Mouse (Mus musculus): ENCODE results near the gene Sh3bp4.
A peak's percentile ranks its signal among the peaks of the same experiment; 100 is the strongest.

Sh3bp4 gene

GRCm38 (mm10) chr1:89071371-89072142 is 1.3 kb downstream of the Sh3bp4 start:
- DNase-seq (ENCODE audit: low read depth, low spot score), result no peak

DNA sequence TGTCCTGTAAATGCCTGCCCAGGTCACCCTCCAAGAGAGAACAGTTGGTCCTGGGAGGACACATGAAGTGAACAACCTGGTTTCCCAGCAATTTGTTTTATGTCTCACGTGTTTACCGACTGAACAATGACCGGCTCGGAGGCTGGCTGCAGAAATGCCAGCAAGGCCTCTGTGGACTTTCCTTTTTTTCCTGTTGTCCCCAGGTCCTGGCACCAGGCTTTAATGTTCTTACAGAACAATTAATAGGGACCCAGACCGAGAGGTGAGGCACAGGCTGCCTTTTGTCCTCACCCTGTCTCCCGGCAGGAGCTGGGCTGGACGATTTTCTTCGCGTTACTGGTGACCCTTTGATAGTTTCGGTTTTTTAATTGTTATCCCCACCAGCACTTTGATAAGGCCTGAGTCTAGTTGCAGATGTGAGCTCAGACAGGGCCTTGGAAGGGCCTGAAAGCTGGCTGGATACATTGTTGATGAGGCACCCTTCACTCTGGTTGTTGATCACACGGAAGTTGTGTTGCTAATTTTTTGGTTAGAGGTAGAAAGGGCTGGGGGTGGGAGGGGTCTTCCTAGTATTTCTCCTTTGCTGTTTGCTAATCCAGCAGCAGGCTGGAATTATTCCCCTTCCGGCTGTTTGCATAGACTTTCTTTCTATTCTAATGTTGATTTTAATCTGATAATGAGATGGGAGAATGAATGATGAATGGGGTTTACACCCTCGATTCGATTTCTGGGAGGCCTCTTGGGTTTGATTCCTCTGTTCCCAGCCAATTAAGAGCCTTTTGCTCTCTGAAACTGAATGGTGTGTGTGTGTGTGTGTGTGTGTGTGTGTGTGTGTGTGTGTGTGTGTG is 2.2 kb downstream of the Sh3bp4 start:
- DNase-seq (ENCODE audit: low read depth, low spot score), result no peak

GRCm38 (mm10) chr1:89073291-89073846 is 3.2 kb downstream of the Sh3bp4 start:
- DNase-seq (ENCODE audit: low read depth, low spot score), result no peak

GRCm38 (mm10) chr1:89074678-89075077 is 4.5 kb downstream of the Sh3bp4 start:
- no peak for DNase-seq (ENCODE audit: low read depth, low spot score)

DNA sequence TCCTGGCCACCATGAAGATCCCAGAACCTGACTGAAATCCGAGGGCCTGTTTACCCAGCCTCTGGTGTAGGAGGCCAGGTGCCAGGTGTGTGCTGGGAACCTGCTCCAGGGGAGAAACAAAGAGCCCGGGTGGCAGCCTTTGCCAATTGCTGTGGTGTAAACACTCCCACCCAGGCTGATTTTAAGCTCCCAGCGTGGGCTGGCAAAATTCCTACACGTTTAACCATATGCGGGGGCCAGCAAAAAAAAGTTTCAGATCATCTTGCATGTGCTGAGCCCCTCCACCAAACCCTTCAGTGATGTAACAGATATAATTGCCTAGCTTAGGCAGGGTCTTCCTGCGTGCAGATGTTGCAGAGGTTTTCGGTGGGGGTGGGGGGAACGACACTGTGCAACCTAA is 4.9 kb downstream of the Sh3bp4 start:
- DNase-seq (ENCODE audit: low read depth, low spot score), result no peak

DNA sequence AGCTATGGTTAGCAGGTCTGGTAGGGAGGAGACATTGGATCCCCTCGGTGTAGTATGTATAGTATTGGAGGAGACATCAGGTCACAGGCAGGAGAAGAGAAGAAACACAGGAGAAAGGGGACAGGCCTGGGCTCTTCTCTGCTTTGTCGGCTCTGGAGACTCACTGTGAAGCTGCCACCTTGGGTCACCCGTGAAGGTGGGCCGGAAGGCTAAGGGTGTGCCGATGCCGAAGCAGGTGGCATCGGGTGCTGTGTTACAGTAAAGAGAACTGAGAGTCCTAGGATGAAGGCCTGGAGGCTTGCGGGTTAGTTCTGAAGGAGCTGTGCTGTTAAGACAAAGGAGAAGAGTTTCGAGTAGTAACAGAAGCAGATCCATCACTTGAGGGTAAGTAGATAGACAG is 6.6 kb downstream of the Sh3bp4 start:
- no peak for DNase-seq (ENCODE audit: low read depth, low spot score)

- no peak for DNase-seq (ENCODE audit: low read depth, low spot score)
These were observed 8.0 kb downstream of the Sh3bp4 start for GRCm38 (mm10) chr1:89078240-89078639.

DNA sequence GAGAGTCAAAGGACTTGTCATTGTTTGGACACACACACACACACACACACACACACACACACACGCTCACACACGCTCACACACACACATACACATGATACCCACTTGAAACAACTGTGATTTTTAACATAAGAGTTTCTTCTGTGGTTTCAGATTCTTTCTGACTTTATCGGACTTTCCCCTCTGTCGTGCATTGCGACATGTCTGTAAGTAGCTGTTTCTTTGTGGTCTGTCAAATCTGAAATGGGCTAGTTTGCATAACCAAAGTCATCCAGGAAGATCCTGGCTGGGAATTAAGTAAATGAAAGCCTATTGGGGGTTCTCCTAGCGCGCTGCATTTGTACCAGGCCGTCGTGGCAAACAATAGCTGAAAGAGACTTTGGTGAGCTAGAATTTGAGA is 8.5 kb downstream of the Sh3bp4 start:
- DNase-seq (ENCODE audit: low read depth, low spot score), result no peak

- no peak for DNase-seq (ENCODE audit: low read depth, low spot score)
These were observed 9.0 kb downstream of the Sh3bp4 start for GRCm38 (mm10) chr1:89079239-89079638.

DNA sequence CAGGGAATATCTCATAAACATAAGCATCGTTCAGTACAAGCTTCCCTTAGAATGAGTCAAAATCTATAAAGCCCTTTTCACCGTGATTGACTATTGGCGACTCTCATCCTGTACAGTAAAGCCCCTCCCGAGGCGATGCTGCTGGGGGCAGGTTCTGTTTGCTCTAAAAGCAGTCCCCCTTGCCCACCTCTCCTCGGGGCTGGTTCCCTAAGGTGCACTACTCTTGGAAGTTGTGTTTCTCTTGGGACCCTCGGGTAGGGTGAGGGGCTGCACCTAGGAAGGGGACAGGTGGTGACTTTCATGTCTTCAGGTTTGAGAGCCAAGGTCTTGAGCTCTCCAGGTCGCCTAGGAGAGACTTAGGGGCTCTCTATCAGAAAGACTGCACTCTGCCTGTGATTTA is 10.2 kb downstream of the Sh3bp4 start:
- DNase-seq (ENCODE audit: low read depth, low spot score), result no peak

GRCm38 (mm10) chr1:89080795-89081194 is 10.6 kb downstream of the Sh3bp4 start:
- DNase-seq (ENCODE audit: low read depth, low spot score), result no peak

GRCm38 (mm10) chr1:89081371-89081770 is 11.2 kb downstream of the Sh3bp4 start:
- DNase-seq (ENCODE audit: low read depth, low spot score), result no peak

GRCm38 (mm10) chr1:89082171-89082882 is 12.1 kb downstream of the Sh3bp4 start:
- DNase-seq (ENCODE audit: low read depth, low spot score), result peak; percentile 79

GRCm38 (mm10) chr1:89086575-89087153 is 16.4 kb downstream of the Sh3bp4 start:
- DNase-seq (ENCODE audit: low read depth, low spot score), result no peak

DNA sequence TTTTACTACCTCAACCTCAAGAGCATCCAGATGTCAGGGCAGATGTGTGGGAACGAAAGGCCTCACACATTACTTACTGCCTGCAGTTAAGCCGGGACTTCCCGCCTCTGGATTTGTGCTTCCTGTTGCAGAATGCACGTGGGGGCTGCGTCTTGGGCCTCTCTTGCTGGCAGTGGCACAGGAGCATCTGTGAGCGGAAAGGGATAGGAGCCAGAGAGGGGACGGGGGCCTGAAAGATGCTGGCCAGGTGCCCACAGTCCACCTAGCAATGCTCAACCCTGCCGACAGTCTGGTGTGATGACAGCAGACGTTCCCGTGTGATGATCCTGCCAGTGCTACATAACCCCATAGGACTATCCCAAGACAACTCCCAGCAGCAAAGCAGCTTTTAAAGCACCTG is 17.9 kb downstream of the Sh3bp4 start:
- DNase-seq (ENCODE audit: low read depth, low spot score), result no peak

DNA sequence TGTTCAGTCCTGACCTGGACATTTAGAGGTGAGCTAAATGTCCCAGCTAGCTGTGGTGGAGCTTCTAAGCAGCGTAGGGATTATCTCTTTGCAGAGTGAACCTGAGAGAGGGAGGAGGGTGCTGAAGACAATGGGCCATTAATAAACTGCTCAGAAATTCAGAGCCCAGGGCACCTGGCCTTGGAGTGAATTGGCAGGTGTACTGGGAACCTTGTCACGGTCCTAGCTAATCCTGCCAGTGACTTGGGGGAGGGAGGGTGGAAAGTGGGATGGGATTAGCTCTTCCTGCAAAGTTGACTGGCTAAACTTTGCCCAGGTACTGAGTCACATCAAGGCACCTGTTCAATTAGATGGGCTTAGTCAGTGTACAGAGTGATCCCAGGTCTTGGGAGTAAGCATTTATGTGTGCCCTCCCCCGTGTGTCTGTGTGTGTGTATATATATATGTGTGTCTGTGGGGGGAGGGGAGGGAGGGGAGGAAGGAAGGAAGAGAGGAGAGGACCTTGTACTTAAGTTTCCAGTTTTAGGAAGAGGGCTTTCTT is 18.6 kb downstream of the Sh3bp4 start:
- no peak for DNase-seq (ENCODE audit: low read depth, low spot score)

GRCm38 (mm10) chr1:89089821-89090600 is 19.8 kb downstream of the Sh3bp4 start:
- DNase-seq (ENCODE audit: low read depth, low spot score), result no peak

DNA sequence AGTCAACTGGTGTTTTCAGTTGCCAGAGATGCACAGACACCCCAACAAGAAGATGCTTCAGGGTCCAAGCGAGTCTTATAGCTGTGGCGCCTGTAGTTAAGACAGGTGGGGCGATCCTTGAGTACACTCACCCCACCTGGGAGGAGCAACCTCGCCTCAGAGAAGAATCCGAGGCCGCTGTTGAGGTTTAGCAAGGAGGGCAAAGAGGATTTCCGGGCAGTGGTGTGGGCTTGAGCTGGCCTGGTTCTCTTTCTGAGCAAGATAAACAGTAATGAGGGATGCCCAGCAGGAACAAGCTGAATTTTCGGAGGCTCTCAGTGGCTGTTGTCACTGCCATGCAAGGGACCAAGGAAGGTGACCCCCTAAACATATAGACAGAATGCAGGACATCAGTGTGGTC is 20.5 kb downstream of the Sh3bp4 start:
- no peak for DNase-seq (ENCODE audit: low read depth, low spot score)

DNA sequence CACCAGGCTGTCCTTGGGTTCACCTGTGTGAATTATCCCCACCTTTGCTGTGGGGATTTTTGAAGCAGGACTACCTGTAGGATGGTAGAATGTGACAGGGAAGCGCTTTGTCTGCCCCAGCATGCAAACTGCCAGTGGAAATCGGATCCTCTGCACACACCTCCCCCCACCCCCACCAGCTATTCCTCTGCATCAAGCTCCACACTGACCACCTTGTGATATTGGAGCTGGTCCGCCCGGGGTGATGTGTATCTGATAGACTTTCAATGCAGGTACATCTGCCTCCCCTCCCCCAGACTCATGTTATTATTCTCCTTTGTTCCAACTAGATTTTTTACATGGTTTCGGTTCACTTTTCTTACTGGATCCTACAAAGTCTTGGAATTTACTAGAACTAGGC is 21.8 kb downstream of the Sh3bp4 start:
- DNase-seq (ENCODE audit: low read depth, low spot score), result peak; percentile 28

- peak; percentile 77 for DNase-seq (ENCODE audit: low read depth, low spot score)
These were observed 22.3 kb downstream of the Sh3bp4 start for GRCm38 (mm10) chr1:89092442-89092991.
